Mouse (Mus musculus): ENCODE results near the gene Fut9. TPM values are rescaled to one million over a fixed set of nuclear protein-coding genes. Genes with fewer than 3 reads are reported as not detected.

The Fut9 gene
- not detected for polyA plus RNA-seq (2017; shearing (Covaris generic))

GRCm38 (mm10) chr4:25799476-25800283, at the start of gene Fut9:
TSS of gene Fut9 (minus strand) at chr4:25800244.

